Mouse (Mus musculus) urinary bladder, postnatal 25 days (tissue): ENCODE measurements around the gene Tesmin.
A peak's percentile ranks its signal among the peaks of the same experiment; 100 is the strongest.

ENCODE experiments used
- DNase-seq: peaks from one replicate; pipeline ENCODE4 v3.0.0; 2022; ENCODE audit warnings: low spot score

Gene Tesmin

GRCm38 (mm10) chr19:3388629-3389057, at the start of gene Tesmin:
Tesmin (plus strand) TSS chr19:3388857.
- peak; percentile 79 for DNase-seq

DNA sequence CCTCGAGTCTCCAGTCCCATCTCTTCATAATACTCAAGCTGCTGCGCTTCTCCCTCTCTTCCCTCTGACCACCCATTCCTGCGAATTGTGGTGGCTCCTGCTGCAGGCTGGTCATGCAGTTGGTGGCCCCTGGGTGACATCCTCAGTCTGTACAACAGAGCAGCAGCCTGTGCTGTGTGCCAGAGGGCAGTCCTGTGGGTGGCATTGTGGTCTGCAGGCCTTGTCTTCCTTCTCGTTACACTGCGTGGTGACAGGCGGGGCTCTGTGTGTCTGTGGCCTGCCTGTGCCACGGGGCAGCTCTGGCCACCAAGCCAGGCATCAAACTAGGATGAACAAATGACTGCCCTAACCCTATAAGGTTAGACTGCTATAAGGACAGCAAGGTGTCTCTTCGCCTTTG, 49.5 kb upstream of the Tesmin start:
- no peak for DNase-seq

DNA sequence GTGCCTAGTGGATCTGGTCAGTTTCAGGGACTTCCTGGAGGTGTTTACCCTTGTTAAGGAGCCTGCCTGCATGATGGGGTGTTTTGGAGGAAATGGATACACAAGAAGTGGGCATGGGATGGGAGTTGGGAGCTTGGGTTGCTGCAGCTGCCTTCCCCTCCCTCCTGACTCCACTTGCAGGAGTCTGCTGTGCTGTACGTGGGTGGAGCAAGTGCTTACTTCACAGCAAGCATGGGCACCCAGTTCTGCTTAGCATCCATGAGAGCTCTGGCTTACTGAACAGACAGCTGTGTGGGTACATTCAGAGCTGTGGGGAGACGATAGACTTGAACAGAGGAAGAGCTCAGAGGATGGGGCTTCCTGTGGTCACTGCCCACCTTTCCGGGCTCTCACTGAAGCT, 47.6 kb upstream of the Tesmin start:
- DNase-seq, result no peak

DNA sequence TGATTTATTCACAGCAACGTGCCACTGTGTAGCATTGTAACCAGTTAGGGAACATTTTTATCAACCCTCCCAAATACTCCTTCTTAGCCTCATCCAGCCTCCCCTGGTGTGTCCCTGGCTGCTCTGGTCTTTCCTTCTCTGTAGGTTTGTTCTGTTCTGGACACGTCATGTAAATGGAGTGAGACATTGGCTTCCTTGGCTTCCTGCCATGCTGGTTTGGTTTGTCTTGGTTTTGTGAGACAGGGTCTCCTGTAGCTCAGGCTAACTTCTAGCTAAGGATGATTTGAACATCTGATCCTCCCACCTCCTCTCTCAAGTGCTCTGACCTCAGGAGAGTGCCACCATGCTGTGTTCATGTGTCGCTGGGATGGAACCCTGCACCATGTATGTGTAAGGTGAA, 44.7 kb upstream of the Tesmin start:
- DNase-seq, result no peak

- no peak for DNase-seq
These were observed 43.8 kb upstream of the Tesmin start for GRCm38 (mm10) chr19:3344636-3345544.

DNA sequence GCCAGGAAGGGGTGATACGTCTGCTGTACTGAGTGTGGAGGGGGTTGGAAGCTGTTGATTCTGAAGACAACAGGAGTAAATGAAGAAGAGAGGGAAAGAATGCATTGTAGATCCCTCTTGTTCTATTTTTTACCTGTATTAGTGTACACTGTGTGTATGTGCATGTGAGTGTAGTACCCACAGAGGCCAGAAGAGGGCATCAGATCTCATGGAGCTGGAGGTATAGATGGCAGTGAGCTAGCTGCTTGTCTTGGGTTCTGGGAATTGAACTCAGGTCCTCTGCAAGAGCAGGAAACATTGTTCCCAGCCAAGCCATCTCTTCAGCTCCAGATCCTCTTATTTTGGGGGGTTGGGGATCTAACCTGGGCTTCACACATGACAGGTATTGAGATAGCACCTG, 40.9 kb upstream of the Tesmin start:
- no peak for DNase-seq

- peak; percentile 40 for DNase-seq
These were observed 35.1 kb upstream of the Tesmin start for GRCm38 (mm10) chr19:3353415-3354111.

DNA sequence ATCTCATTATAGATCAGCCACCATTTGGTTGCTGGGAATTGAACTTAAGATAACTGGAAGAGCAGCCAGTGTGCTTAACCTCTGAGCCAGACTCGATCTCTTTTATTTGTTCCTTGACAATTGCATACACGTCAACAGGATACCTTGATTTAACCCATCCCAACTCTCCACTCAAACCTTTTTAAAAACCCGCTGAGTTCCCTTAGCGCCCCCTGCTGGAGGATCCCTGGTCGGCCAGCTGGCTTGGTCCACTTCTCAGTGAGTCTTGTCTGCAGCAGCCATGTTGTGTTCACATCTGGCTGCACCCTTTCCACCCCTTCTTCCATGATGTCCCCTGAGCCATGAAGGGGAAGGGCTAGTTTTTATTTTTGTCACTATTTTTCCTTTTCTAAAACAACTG, 33.6 kb upstream of the Tesmin start:
- no peak for DNase-seq

DNA sequence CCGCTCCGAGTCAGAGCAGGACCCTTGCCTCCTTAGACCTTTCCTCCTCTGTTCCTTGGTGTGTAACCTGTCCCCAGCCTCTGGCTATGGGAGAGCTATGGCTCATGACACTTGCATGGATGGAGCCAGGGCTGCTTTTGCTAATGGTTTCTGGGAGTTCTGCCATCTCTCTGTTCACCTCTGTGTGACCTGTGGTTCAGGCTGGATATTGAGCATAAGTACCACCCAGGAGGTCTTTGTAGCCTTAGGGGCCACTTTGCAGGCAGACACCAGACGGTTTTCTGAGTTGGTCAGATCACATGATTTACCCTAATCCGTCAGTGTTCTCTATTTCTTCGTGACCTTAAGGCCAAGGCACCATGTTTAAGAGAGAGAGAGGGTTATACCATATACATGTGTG, 32.1 kb upstream of the Tesmin start:
- DNase-seq, result no peak

DNA sequence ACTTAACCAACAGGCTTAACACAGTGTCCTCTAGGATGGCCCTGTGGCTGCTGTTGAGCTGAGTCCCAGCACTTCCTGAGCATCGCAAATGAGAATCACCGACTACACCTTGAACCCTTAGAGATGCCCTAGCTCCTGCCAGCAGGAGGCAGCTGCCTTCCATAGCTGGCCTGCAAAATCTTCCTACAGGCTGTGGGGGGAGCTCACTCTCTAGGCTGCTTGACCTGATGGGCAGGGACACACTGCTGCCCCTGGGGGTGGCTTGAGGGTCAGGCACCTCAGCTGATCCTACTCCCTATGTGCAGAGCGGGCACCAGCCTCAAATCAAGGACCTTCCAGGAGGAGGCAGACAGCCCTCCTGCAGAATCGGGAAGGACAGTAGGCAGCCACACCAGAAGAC, 31.0 kb upstream of the Tesmin start:
- DNase-seq, result no peak

- no peak for DNase-seq
These were observed 28.6 kb upstream of the Tesmin start for GRCm38 (mm10) chr19:3359841-3360588.

GRCm38 (mm10) chr19:3363510-3363909, 25.1 kb upstream of the Tesmin start:
- no peak for DNase-seq

GRCm38 (mm10) chr19:3365089-3365488, 23.6 kb upstream of the Tesmin start:
- no peak for DNase-seq

GRCm38 (mm10) chr19:3368276-3368675, 20.4 kb upstream of the Tesmin start:
- DNase-seq, result no peak

GRCm38 (mm10) chr19:3373380-3373779, 15.3 kb upstream of the Tesmin start:
- DNase-seq, result no peak

GRCm38 (mm10) chr19:3374028-3374427, 14.6 kb upstream of the Tesmin start:
- DNase-seq, result no peak

DNA sequence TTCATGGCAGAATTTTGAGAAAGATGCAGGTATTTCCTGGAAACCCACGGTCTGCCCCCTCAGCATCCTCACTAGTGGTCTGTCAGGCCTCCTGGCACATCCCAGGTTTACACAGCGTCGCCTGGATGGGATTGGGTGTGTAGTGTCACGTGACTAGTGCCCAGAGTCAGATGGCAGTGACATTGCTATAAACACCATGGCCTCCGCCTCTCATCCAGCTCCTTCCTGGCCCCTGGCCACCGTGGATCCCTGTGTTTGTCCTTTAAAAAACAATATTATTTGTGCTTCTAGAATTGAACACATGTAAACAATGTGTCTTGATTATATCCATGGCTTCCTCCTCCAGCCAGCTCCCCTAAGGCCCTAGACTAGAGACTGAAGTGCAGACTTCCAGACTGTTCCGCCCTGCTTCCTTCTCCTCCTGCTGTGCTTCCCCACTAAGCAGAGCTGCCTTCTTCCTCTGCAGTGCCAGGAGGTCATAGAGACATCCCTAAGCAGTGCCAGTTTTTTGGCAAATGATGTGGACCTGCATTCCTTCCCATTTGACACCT, 12.6 kb upstream of the Tesmin start:
- DNase-seq, result no peak

- DNase-seq, result peak; percentile 40
These were observed 11.5 kb upstream of the Tesmin start for GRCm38 (mm10) chr19:3376966-3377715.

DNA sequence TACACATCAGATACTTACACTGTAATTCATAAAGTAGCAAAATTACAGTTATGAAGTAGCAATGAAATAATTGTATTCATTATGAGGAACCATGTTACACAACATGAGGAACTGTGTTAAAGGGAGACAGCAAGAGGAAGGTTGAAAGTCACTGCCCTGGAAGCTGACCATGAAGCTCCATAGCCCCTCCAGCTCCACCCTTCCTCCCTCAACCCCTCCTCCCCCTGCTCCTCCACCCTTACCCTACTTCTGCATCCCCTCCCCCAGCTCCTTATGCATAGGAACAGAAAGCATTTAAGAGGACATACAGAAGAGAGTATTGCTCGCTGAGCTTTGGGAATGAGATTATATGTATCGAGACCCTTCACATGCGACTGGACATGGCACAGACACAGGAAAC, 10.0 kb upstream of the Tesmin start:
- DNase-seq, result no peak

- no peak for DNase-seq
These were observed 596 bp upstream of the Tesmin start for GRCm38 (mm10) chr19:3388061-3388460.

- peak; percentile 90 for DNase-seq
These were observed 432 bp downstream of the Tesmin start for GRCm38 (mm10) chr19:3389089-3389488.

GRCm38 (mm10) chr19:3392384-3392783, 3.7 kb downstream of the Tesmin start:
- no peak for DNase-seq
